Mouse (Mus musculus): Measurements from ENCODE around the gene Fmn2. TPM values are rescaled to one million over a fixed set of nuclear protein-coding genes. Genes with fewer than 3 reads are reported as not detected.

Fmn2 gene
- 5.6 and 7.3 TPM in 2 replicates for polyA plus RNA-seq (2016; fragmentation: Nextera tagmentation; extraction: Ambion mirVana)

DNA sequence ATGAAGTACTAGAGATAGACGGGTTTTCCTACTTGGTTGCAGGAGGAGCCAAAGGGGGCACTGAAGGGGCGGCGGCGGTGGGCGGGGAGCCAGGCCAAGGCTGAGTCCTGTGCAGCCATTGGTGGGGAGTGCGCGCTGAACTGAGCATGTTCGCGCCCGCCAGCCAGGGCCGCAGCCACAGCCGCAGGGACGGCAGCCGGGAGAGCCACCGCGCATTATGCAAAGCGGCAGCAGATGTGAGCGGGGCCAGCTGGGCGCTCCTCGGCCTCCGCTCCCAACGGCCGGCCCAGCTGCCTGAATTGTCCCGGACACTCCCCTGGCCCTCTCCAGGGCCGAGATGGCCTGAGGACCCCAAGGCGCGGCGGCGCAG, at the start of gene Fmn2:
TSS of gene Fmn2 (plus strand) at position 165 of the 370 bp plus-strand sequence.
- Histone ChIP-seq H3K27ac (replicated peaks) (peak within 1 kb of the TSS; percentile 98), H3K4me1 (peaks cover 74% of the 10 kb centered on the region), H3K4me3 (peak within 1 kb of the TSS; percentile 89), H3K27me3 (ENCODE audit: low read depth, poor library complexity, severe bottlenecking) (no peaks in the 10 kb centered on the region), H3K9me3 (replicated peaks) (no peaks in the 10 kb centered on the region), H3K36me3 (peaks cover 5% of the 10 kb centered on the region; the same call in 1 of the 2 replicates)
- peak; percentile 93 for DNase-seq (ENCODE audit: low spot score)
- whole genome bisulfite sequencing: under 1% methylated on average over 29 of the region's 29 CpGs

DNA sequence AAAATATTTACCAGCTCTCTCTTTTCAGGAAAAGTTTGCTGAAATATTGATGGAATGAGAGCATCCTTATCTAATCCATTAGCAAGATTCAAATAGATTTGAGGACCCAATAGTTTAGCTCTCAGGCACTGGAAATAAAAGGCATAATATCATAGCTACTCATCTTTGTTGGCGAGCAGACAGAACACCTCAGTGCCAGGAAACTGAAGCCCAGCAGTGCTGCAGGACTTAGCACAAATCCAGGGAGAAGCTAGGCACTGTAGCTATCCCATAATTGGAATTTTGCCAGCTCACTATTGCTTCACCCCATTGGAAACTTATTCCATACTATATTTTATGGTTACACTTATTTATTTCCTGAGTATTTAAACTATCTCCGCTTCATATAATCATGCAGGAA, 46.5 kb upstream of the Fmn2 start:
- Histone ChIP-seq H3K9me3 (replicated peaks) (no peaks in the 10 kb centered on the region), H3K27me3 (ENCODE audit: low read depth, poor library complexity, severe bottlenecking) (no peaks in the 10 kb centered on the region), H3K36me3 (no peaks in the 10 kb centered on the region), H3K27ac (replicated peaks) (no peak overlapping the region), H3K4me1 (no peaks in the 10 kb centered on the region), H3K4me3 (no peak overlapping the region)
- no peak for DNase-seq (ENCODE audit: low spot score)
- 84% methylated on average over 2 of the region's 2 CpGs for WGBS

DNA sequence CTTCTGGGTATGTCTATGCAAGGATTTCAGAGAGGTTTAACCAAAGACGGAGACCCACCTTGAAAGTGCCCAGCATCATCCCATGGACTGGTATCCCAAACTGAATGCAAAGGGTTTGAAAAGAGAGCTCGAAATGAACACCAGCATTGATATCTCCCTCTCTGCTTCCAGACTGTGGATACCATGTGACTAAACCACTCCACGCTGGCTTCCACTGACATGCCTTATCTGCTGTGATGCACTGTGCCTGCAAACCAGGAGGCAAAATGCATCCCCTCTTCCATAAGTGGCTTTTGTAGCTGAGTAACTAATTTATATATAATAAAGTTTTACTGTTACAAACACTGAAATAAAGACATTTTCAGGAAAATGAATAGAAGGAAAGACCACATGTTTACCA, 36.2 kb upstream of the Fmn2 start:
- Histone ChIP-seq H3K27ac (replicated peaks) (no peak overlapping the region), H3K27me3 (ENCODE audit: low read depth, poor library complexity, severe bottlenecking) (no peaks in the 10 kb centered on the region), H3K4me3 (no peak overlapping the region), H3K4me1 (no peaks in the 10 kb centered on the region), H3K36me3 (no peaks in the 10 kb centered on the region), H3K9me3 (replicated peaks) (no peaks in the 10 kb centered on the region)
- DNase-seq (ENCODE audit: low spot score): no peak
- WGBS: 90% methylated on average over 3 of the region's 3 CpGs

DNA sequence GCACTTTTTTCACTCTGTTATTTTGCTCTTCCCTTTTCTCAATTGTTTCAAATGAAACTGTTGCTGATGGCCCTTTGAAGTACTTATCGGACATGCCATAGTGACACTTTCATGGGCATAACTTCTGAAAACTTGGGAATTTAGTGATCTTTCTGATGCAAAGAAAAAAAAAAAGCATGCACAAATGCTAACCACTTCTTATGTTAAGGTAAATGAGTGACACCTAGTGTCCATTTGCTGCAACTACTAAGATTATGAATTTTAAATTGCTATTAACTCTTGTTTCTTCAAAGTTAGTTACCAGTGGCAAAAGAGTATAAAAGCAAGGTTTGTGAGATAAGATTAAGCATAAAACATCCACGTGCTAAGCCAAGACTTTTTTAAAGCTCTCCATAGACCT, 35.4 kb upstream of the Fmn2 start:
- Histone ChIP-seq H3K9me3 (replicated peaks) (no peaks in the 10 kb centered on the region), H3K36me3 (no peaks in the 10 kb centered on the region), H3K4me1 (no peaks in the 10 kb centered on the region), H3K27ac (replicated peaks) (no peak overlapping the region), H3K4me3 (no peak overlapping the region), H3K27me3 (ENCODE audit: low read depth, poor library complexity, severe bottlenecking) (no peaks in the 10 kb centered on the region)
- DNase-seq (ENCODE audit: low spot score): no peak
- 38% methylated on average over 2 of the region's 2 CpGs for WGBS

DNA sequence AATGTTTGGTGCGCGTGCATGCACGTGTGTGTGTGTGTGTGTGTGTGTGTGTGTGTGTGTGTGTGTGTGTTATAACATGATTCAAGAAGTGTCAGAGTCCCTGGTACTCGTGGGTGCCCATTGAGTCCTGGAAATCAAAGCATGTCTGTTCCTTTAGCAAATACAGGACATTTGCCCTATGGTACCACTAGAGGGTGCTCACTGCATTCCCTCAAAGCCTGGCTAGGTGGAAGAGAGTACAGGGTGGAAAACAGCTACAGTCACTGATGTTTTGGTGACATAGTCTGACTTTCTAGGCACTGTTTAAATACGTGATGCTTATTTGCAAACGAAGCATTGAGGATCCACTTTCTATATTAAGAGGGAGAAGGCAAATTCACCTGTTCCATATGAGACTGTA, 31.9 kb upstream of the Fmn2 start:
- Histone ChIP-seq H3K4me1 (no peaks in the 10 kb centered on the region), H3K27me3 (ENCODE audit: low read depth, poor library complexity, severe bottlenecking) (no peaks in the 10 kb centered on the region), H3K36me3 (no peaks in the 10 kb centered on the region), H3K4me3 (no peak overlapping the region), H3K27ac (replicated peaks) (no peak overlapping the region), H3K9me3 (replicated peaks) (no peaks in the 10 kb centered on the region)
- 7% methylated on average over 6 of the region's 6 CpGs for WGBS
- peak; percentile 46 for DNase-seq (ENCODE audit: low spot score)

DNA sequence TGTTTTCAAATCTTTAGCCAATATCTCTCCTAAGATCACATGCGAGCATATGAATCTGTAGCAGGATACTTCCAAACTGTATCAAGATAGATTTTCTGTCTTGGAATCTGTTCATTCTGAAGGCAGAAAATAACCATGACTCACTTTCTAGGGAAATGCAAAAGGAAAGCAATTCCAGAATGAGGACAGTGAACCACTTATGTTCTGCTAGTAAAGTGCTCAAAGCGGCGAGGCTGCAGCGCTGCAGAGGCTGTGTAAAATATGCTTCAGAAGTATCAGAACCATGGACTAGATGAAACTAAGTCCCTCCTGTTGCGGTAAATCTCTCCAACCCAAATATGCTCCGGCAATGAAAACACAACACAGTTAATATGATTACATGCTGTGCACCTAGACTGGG, 19.1 kb upstream of the Fmn2 start:
- WGBS: 92% methylated on average over 6 of the region's 6 CpGs

DNA sequence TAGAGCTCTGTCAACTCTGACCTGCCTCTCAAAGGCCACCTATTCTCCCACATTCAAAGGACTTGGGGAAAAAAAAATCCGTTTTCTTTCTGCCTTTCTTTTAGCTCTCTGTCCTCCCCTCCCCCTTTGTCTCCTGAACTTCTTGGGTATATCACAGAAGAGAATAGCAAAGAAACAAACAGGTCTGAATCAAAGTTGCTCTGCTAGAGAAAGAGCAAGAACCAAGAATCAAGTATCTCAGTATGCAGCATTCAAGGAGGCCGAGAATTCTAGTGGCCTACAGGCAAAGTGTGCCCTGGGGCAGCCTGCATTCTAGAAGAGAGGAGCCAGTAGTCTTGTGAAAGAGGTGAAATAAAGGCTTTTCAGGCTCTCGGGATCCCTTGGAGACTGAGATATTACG, 1.6 kb upstream of the Fmn2 start:
- WGBS: 13% methylated on average over 4 of the region's 4 CpGs

More for the DNA sequence above, 19.1 kb upstream of the Fmn2 start:
- H3K4me3 ChIP-seq: no peak overlapping the region
- H3K27me3 ChIP-seq (ENCODE audit: low read depth, poor library complexity, severe bottlenecking): no peaks in the 10 kb centered on the region
- no peak overlapping the region for H3K27ac ChIP-seq (replicated peaks)
- H3K9me3 ChIP-seq (replicated peaks): no peaks in the 10 kb centered on the region
- H3K36me3 ChIP-seq: no peaks in the 10 kb centered on the region
- no peaks in the 10 kb centered on the region for H3K4me1 ChIP-seq
- no peak for DNase-seq (ENCODE audit: low spot score)

DNA sequence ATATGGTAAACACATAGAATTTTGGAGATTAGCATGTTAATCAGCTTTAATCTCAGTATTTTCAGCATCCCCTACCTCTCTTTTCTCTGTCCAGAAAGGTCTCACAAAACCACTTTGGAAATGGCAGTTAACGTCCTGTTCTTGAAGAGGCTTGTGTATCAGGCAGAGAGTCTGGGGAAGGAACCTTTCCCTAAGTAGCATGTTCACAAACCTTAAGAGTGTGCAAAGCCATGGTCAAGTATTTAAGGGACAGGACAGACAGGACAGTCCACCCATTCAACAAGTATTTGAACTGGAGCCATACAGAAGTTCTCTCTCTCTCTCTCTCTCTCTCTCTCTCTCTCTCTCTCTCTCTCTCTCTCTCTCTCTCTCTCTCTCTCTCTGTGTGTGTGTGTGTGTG, 614 bp upstream of the Fmn2 start:
- Histone ChIP-seq H3K4me3 (peak overlapping the region; percentile 89), H3K36me3 (peaks cover 5% of the 10 kb centered on the region; the same call in 1 of the 2 replicates), H3K27ac (replicated peaks) (peak overlapping the region; percentile 98), H3K27me3 (ENCODE audit: low read depth, poor library complexity, severe bottlenecking) (no peaks in the 10 kb centered on the region), H3K4me1 (peaks cover 67% of the 10 kb centered on the region), H3K9me3 (replicated peaks) (no peaks in the 10 kb centered on the region)
- DNase-seq (ENCODE audit: low spot score): peak; percentile 19
- WGBS: 33% methylated on average over 1 of the region's 1 CpGs

More for the DNA sequence above, 1.6 kb upstream of the Fmn2 start:
- Histone ChIP-seq H3K9me3 (replicated peaks) (no peaks in the 10 kb centered on the region), H3K27me3 (ENCODE audit: low read depth, poor library complexity, severe bottlenecking) (no peaks in the 10 kb centered on the region), H3K36me3 (0 out of 2 replicates have a peak, but pooled peaks cover 3% of the 10 kb centered on the region), H3K27ac (replicated peaks) (peak overlapping the region; percentile 98), H3K4me1 (peaks cover 60% of the 10 kb centered on the region), H3K4me3 (peak overlapping the region; percentile 20; the same call in 1 of the 2 replicates)
- peak; percentile 49 for DNase-seq (ENCODE audit: low spot score)

DNA sequence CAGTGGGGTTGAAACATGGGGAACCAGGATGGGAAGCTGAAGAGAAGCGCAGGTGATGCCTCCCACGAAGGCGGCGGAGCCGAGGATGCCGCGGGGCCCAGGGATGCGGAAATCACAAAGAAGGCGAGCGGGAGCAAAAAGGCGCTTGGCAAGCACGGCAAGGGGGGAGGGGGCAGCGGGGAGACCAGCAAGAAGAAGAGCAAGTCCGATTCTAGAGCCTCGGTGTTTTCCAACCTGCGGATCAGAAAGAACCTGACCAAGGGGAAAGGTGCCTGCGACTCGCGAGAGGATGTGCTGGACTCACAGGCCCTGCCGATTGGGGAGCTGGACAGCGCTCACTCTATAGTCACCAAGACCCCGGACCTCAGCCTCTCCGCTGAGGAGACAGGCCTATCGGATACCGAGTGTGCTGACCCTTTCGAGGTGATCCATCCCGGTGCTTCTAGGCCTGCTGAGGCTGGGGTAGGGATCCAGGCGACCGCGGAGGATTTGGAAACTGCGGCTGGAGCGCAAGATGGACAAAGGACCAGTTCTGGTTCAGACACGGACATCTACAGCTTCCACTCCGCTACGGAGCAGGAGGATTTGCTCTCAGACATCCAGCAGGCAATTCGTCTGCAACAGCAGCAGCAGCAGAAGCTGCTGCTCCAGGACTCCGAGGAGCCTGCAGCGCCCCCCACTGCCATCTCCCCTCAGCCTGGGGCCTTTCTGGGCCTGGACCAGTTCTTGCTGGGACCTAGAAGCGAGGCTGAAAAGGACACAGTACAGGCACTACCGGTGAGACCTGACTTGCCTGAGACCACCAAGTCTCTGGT, 613 bp downstream of the Fmn2 start:
- Histone ChIP-seq H3K27ac (replicated peaks) (peak overlapping the region; percentile 98), H3K36me3 (peaks cover 5% of the 10 kb centered on the region; the same call in 1 of the 2 replicates), H3K4me1 (peaks cover 78% of the 10 kb centered on the region), H3K9me3 (replicated peaks) (no peaks in the 10 kb centered on the region), H3K27me3 (ENCODE audit: low read depth, poor library complexity, severe bottlenecking) (no peaks in the 10 kb centered on the region), H3K4me3 (peak overlapping the region; percentile 89)
- peak; percentile 76 for DNase-seq (ENCODE audit: low spot score)
- under 1% methylated on average over 40 of the region's 40 CpGs for WGBS

DNA sequence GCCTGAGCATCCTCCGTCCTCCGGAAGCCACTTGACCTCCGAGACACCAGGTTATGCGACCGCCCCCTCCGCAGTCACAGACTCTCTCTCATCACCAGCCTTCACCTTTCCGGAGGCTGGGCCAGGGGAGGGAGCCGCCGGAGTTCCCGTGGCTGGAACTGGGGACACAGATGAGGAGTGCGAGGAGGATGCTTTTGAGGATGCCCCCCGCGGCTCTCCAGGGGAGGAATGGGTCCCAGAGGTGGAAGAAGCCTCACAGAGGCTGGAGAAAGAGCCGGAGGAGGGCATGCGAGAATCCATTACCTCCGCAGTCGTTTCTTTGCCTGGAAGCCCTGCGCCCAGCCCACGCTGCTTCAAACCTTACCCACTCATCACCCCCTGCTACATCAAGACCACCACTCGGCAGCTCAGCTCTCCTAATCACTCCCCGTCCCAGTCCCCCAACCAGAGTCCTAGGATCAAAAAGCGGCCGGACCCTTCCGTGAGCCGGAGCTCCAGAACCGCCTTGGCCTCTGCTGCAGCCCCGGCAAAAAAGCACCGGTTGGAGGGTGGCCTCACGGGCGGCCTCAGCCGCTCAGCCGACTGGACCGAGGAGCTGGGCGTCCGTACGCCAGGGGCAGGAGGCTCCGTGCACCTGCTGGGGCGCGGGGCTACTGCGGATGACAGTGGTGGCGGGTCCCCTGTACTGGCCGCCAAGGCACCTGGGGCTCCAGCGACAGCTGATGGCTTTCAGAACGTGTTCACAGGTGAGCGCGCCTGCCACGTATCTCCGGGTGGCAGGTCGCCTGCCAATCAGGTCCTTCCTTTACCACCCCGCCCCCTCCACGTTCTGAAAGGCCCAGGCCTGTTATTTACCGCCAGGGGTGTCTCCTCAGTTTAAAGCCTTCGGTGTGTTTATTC, 1.5 kb downstream of the Fmn2 start:
- Histone ChIP-seq H3K36me3 (peaks cover 8% of the 10 kb centered on the region; the same call in 1 of the 2 replicates), H3K4me1 (peaks cover 83% of the 10 kb centered on the region), H3K9me3 (replicated peaks) (no peaks in the 10 kb centered on the region), H3K4me3 (peak overlapping the region; percentile 89), H3K27me3 (ENCODE audit: low read depth, poor library complexity, severe bottlenecking) (no peaks in the 10 kb centered on the region), H3K27ac (replicated peaks) (peak overlapping the region; percentile 98)
- DNase-seq (ENCODE audit: low spot score): peak; percentile 43
- WGBS: under 1% methylated on average over 53 of the region's 53 CpGs

DNA sequence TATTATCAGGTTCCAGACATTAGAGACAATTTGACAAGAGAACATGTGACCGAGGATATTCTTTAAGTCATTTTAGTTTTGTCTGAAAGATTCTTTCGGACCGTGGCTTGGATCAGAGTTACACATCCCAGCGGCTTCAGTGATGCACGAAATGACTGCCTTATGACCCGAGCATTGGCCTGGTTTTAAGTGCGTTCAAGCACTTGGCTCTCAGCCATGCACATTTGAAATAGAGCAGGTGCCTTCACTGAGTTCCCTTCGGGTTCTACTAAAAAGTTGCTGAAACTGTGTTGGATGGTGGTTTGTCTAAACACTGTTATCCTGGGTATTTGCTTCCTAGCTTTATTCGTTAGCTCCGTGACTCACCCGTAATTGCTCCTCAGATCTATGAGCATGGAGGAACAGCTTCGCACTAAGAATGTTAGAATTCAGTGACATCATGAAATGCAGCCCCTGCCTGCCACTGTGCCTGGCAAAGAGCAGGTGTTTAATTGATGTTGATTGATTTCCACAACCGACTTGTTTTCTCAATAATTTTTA, 7.0 kb downstream of the Fmn2 start:
- no peak for DNase-seq (ENCODE audit: low spot score)
- Histone ChIP-seq H3K4me3 (no peak overlapping the region), H3K4me1 (peaks cover 55% of the 10 kb centered on the region), H3K27ac (replicated peaks) (no peak overlapping the region), H3K36me3 (peaks cover 25% of the 10 kb centered on the region), H3K9me3 (replicated peaks) (no peaks in the 10 kb centered on the region), H3K27me3 (ENCODE audit: low read depth, poor library complexity, severe bottlenecking) (no peaks in the 10 kb centered on the region)
- WGBS: 82% methylated on average over 13 of the region's 13 CpGs

DNA sequence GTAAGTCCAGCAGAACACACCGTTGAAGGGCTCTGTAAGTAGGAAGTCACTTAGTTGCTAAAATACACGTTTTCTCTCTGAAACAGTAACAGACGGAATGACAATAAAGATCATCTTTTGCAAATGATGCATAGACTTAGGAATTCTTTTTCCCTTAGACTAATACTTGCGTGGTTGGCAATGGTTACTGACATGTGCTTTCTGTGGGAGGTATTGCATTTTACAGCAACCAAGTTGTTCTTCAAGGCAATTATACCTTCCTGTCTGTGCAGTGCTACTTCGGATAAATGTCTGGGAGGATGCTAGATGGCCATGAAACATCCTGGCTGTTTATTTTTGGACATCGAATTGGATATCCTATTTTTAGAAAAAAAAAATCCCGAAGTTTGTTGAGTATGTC, 11.8 kb downstream of the Fmn2 start:
- WGBS: 92% methylated on average over 7 of the region's 7 CpGs
- DNase-seq (ENCODE audit: low spot score): no peak
- no peaks in the 10 kb centered on the region for H3K27me3 ChIP-seq (ENCODE audit: low read depth, poor library complexity, severe bottlenecking)
- H3K27ac ChIP-seq (replicated peaks): no peak overlapping the region
- H3K9me3 ChIP-seq (replicated peaks): no peaks in the 10 kb centered on the region
- peaks cover 31% of the 10 kb centered on the region for H3K36me3 ChIP-seq
- H3K4me3 ChIP-seq: no peak overlapping the region
- H3K4me1 ChIP-seq: peaks cover 12% of the 10 kb centered on the region
